Mouse (Mus musculus) embryonic facial prominence, embryonic 12.5 days (tissue): ENCODE data around the gene Svs5. TPM values are rescaled to one million over a fixed set of nuclear protein-coding genes. Genes with fewer than 3 reads are reported as not detected.
"Not testable (repeated sequence)": the region's sequence is repeated elsewhere in the genome, so short reads cannot be mapped to it uniquely, and the experiment has no call there.

Experiments used
- ATAC-seq: fragments of 200-750 bp; cut with Nextera tagmentation; 2 replicates; pipeline ENCODE4 v1.8.0; 2017; ENCODE audit not compliant: insufficient number of reproducible peaks, insufficient read depth, low FRiP score, low TSS enrichment
- H3K27ac ChIP-seq: fragments of 300-500 bp; sonication (generic); 2 replicates; pipeline ENCODE4 v1.5.1; 2016; ENCODE audit warnings: mild to moderate bottlenecking
- H3K27me3 ChIP-seq: fragments of 300-500 bp; sonication (generic); 2 replicates; pipeline ENCODE4 v1.6.1; 2016; ENCODE audit warnings: mild to moderate bottlenecking, moderate library complexity
- H3K36me3 ChIP-seq: fragments of 300-500 bp; sonication (generic); 2 replicates; pipeline ENCODE4 v1.6.1; 2016; ENCODE audit warnings: mild to moderate bottlenecking
- H3K4me1 ChIP-seq: fragments of 300-500 bp; sonication (generic); 2 replicates; pipeline ENCODE4 v1.6.1; 2016
- H3K4me2 ChIP-seq: fragments of 300-500 bp; sonication (generic); replicated peaks from 2 replicates; pipeline ENCODE4 v1.6.1; 2016; ENCODE audit warnings: mild to moderate bottlenecking, moderate library complexity
- H3K4me3 ChIP-seq: fragments of 300-500 bp; sonication (generic); 2 replicates; pipeline ENCODE4 v1.5.1; 2016; ENCODE audit warnings: mild to moderate bottlenecking
- H3K9ac ChIP-seq: fragments of 300-500 bp; sonication (generic); 2 replicates; pipeline ENCODE4 v1.6.1; 2016; ENCODE audit warnings: mild to moderate bottlenecking, moderate library complexity
- H3K9me3 ChIP-seq: fragments of 300-500 bp; sonication (generic); 2 replicates; pipeline ENCODE4 v1.6.1; 2016; ENCODE audit warnings: mild to moderate bottlenecking, moderate library complexity
- WGBS: fragments of 180-500 bp; shearing (Covaris S2); methylation state at CpG from one replicate; pipeline ENCODE4 v1.1.7; 2016; 5-methylcytosine and 5-hydroxymethylcytosine counted together
- polyA plus RNA-seq: library from polyadenylated mRNA; unstranded; fragments of >200 nt; fragmentation: Nextera tagmentation; extraction: Ambion mirVana; gene quantifications from 2 replicates; pipeline ENCODE4 v1.2.1, GENCODE M21; 2016

Gene Svs5
- not detected in 2 replicates for polyA plus RNA-seq

DNA sequence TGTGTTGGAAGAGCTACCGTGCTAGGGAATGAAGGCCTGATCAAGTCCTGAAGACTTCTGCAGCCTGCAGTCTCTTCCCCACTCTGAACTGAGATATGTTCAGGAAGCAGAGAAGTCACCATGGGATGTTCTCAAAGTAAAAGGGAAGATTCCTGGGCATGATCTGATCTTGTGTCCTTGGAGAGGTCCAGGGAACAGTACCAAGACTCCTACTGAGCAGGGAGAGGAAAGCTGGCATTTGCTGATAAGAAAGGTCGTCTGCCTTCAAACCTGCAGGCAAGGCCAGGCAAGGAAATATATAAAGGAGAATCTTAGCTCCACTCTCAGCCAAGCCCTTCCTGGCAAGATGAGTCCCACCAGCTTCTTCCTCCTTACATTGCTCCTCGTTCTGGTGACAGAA lies at the start of gene Svs5:
TSS of gene Svs5 (plus strand) at position 301 of the 400 bp plus-strand sequence.
- not testable (repeated sequence) for H3K9me3 ChIP-seq, H3K4me2 ChIP-seq, H3K4me3 ChIP-seq, H3K27me3 ChIP-seq, H3K9ac ChIP-seq, H3K36me3 ChIP-seq, H3K4me1 ChIP-seq, H3K27ac ChIP-seq, ATAC-seq
- WGBS, result 71% methylated on average over 3 of the region's 3 CpGs

DNA sequence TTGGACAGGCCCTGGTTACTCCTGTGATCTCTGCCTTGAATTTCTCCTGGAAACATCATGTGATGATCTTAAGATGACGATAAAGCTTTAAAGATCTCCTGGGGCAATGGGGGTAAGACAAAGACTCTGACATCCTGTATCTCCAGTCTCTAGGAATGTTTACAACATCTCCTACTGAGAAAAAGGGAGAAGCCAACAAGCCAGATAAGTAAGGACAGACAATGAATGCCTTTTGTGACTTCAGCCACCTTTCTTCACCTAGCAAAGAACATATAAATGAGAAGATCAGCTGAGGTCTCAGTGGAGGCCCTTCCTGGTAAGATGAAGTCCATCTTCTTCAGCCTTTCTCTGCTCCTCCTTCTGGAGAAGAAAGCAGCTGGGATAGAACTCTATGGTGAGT lies 43.6 kb upstream of the Svs5 start, which contains the start of gene Svs3a:
TSS of gene Svs3a (plus strand) at position 301 of the 400 bp plus-strand sequence.
- H3K9ac ChIP-seq, H3K27ac ChIP-seq, H3K4me3 ChIP-seq, H3K27me3 ChIP-seq, H3K9me3 ChIP-seq, H3K4me2 ChIP-seq, H3K4me1 ChIP-seq, H3K36me3 ChIP-seq, ATAC-seq: not testable (repeated sequence)
- 74% methylated on average over 1 of the region's 1 CpGs for WGBS

DNA sequence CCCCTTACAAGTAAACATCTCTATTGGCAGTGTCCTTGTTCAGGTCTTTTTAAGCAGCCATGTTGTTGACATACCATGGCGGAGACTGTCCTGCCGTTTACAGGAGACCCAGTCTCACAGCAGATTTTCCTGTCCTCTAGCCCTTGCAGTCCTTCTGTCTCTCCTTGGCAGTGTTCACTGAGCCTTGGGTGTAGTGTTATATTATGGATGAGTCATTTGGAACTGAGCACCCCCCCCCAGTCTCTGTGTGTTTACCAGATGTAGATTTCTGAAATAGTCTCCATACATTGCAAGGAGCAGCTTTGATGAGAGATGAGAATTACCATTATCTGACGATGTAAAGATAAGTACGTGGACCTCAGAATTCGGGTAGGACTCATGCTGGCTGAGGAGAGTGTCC lies 19.9 kb upstream of the Svs5 start:
- H3K9me3 ChIP-seq, result no peaks in the 10 kb centered on the region
- no peak for ATAC-seq
- no peaks in the 10 kb centered on the region for H3K36me3 ChIP-seq
- no peak overlapping the region for H3K9ac ChIP-seq
- 81% methylated on average over 5 of the region's 5 CpGs for WGBS
- no peaks in the 10 kb centered on the region for H3K4me1 ChIP-seq
- no peak overlapping the region for H3K4me3 ChIP-seq
- no peak overlapping the region for H3K4me2 ChIP-seq
- no peaks in the 10 kb centered on the region for H3K27me3 ChIP-seq
- H3K27ac ChIP-seq, result no peak overlapping the region

DNA sequence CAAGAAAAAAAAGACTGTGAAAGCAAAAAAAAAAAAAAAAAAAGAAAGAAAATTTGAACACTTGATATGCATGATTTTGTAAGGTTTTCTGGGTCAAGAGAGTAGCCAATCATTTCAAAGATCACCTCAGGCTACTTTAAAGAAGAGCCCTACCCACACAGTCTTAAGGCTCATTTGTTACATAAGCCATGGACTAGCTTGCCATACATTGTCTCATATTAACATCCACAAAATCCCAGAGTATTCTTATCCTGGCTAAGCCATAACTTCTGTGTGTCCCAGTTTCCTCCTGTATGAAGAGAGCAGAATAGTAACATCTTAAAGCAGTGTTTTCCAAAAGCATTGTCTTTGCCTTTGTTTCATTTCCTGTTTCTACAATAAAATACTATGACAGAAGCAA lies 17.1 kb upstream of the Svs5 start:
- ATAC-seq, H3K4me2 ChIP-seq, H3K27me3 ChIP-seq, H3K36me3 ChIP-seq, H3K4me1 ChIP-seq, H3K4me3 ChIP-seq, H3K27ac ChIP-seq, H3K9me3 ChIP-seq, H3K9ac ChIP-seq: not testable (repeated sequence)

DNA sequence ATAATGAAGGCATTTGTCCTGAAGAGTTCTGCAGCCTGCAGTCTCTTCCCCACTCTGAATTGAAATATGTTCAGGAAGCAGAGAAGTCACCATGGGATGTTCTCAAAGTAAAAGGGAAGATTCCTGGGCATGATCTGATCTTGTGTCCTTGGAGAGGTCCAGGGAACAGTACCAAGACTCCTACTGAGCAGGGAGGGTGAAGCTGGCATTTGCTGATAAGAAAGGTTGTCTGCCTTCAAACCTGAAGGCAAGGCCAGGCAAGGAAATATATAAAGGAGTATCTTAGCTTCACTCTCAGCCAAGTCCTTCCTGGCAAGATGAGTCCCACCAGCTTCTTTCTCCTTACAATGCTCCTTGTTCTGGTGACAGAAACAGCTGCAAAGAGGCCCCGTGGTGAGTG lies 16.1 kb upstream of the Svs5 start, which contains the start of gene Svs6:
TSS of gene Svs6 (plus strand) at position 301 of the 400 bp plus-strand sequence.
- H3K4me1 ChIP-seq, H3K36me3 ChIP-seq, H3K27me3 ChIP-seq, ATAC-seq, H3K27ac ChIP-seq, H3K4me3 ChIP-seq, H3K9me3 ChIP-seq, H3K4me2 ChIP-seq, H3K9ac ChIP-seq: not testable (repeated sequence)
- WGBS, result 77% methylated on average over 1 of the region's 1 CpGs

DNA sequence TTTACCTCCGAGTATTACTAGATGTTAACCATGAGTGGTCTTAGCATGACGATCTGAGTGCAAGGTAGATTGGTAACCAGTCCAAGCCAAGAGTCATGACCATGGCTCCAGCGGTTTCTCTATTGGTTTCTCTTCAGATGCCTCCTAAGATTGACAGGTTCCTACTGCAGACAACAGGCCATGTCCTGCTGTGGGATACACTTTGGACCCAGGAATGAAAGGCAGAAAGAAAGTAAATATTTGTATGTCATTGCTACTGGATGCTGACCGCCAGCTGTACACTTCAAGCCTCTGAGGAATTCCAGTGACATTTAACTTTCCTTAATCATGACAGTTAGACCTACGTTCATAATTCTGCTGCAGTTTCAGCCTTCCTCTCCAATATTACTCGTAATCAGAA lies 11.6 kb upstream of the Svs5 start:
- Histone ChIP-seq H3K27ac (no peak overlapping the region), H3K9me3 (no peaks in the 10 kb centered on the region), H3K36me3 (no peaks in the 10 kb centered on the region), H3K4me2 (no peak overlapping the region), H3K4me3 (no peak overlapping the region), H3K27me3 (no peaks in the 10 kb centered on the region), H3K9ac (no peak overlapping the region), H3K4me1 (no peaks in the 10 kb centered on the region)
- 85% methylated on average over 6 of the region's 6 CpGs for WGBS
- no peak for ATAC-seq

DNA sequence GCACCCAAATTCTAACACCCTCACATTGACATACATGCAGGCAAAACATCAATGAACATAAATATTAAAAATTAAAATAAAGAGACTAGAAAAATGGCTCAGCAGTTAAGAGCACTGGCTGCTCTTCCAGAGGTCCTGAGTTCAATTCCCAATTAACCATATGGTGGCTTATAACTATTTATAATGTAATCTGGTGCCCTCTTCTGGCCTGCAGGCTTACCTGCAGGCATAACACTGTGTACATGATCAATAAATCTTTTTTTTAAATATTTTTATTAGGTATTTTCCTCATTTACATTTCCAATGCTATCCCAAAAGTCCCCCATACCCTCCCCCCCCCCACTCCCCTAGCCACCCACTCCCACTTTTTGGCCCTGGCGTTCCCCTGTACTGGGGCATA lies 11.2 kb downstream of the Svs5 start:
- not testable (repeated sequence) for H3K9me3 ChIP-seq, H3K9ac ChIP-seq, H3K4me1 ChIP-seq, H3K27me3 ChIP-seq, H3K27ac ChIP-seq, H3K36me3 ChIP-seq, H3K4me3 ChIP-seq, H3K4me2 ChIP-seq, ATAC-seq
- WGBS, result 63% methylated on average over 1 of the region's 1 CpGs

DNA sequence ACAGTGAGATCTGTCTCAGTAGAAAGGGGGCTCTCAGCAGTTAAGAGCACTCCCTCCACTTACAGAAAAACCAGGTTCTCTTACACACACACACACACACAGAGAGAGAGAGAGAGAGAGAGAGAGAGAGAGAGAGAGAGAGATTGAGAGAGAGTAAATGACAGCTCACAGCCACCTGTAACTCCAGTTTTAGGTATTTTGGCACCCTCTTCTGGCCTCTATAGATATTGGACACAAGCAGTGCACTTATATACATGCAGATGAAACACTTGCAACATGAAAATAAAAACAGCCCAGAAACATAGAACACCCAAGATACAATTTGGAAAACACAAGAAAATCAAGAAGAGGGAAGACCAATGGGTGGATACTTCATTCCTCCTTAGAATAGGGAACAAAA lies 15.2 kb downstream of the Svs5 start:
- not testable (repeated sequence) for H3K4me1 ChIP-seq, H3K36me3 ChIP-seq, H3K9ac ChIP-seq, H3K27me3 ChIP-seq, ATAC-seq, H3K27ac ChIP-seq, H3K4me2 ChIP-seq, H3K9me3 ChIP-seq, H3K4me3 ChIP-seq

DNA sequence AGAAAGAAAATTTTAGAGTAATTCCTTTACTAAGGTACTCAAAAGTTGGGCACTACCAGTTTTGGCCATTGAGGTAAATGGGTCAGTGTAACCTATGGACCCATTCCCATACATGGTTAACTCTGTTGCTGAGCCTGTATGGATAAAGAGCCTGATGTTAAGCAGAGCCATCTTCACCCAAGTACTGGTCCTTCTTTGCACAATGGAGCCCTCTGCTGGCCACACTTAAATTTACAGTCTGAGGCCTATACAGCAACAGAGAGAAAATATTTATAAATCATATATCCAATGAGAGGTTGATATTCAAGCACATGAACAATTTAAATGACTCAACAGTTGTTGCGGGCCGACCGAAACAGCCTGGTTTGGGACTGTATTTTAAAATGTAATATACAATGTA lies 16.4 kb downstream of the Svs5 start:
- no peak overlapping the region for H3K27ac ChIP-seq
- H3K4me3 ChIP-seq, result no peak overlapping the region
- no peaks in the 10 kb centered on the region for H3K27me3 ChIP-seq
- WGBS, result 90% methylated on average over 3 of the region's 3 CpGs
- H3K9ac ChIP-seq, result no peak overlapping the region
- no peaks in the 10 kb centered on the region for H3K36me3 ChIP-seq
- no peaks in the 10 kb centered on the region for H3K4me1 ChIP-seq
- ATAC-seq, result no peak
- H3K9me3 ChIP-seq, result no peaks in the 10 kb centered on the region
- no peak overlapping the region for H3K4me2 ChIP-seq

DNA sequence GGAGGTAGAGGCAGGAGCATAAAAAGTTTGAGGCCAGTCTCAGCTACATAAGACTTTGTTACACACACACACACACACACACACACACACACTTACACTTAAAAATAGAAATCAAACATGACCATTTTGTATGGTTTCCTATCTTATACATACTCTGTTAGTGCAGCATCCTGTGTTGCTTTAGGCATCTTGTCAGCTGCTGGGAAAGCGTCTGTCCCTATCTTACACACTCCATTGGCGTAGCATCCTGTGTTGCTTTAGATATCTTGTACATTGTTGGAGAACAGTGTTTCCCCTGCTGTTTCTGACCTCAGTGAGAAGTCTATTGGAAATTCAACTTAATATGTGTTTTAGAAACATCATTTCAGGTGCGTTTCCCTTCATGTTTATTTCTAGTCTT lies 20.2 kb downstream of the Svs5 start:
- Histone ChIP-seq H3K4me2 (no peak overlapping the region), H3K9ac (no peak overlapping the region), H3K4me3 (no peak overlapping the region), H3K9me3 (no peaks in the 10 kb centered on the region), H3K27ac (no peak overlapping the region), H3K4me1 (no peaks in the 10 kb centered on the region), H3K27me3 (no peaks in the 10 kb centered on the region), H3K36me3 (no peaks in the 10 kb centered on the region)
- ATAC-seq, result no peak
- 86% methylated on average over 3 of the region's 3 CpGs for whole genome bisulfite sequencing

DNA sequence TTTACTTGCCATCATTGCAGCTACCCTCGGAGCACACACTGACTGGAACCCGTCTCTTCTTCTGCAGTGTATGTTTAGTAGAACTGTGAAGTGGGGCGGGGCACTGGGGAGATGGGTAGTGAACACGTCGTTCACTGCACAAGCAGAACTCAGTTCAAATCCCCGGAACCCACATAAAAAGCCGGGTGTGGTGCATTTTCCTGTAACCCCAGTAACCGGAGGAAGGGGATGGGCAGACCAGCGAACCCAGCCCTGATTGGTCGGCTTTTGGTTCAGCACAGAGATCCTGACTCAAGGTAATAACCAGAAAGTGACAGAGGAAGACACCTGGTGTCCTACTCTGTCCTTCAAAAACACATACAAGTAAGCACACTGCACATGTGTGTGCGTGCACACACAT lies 20.8 kb downstream of the Svs5 start:
- 89% methylated on average over 11 of the region's 11 CpGs for WGBS
- no peak for ATAC-seq
- no peak overlapping the region for H3K4me2 ChIP-seq

DNA sequence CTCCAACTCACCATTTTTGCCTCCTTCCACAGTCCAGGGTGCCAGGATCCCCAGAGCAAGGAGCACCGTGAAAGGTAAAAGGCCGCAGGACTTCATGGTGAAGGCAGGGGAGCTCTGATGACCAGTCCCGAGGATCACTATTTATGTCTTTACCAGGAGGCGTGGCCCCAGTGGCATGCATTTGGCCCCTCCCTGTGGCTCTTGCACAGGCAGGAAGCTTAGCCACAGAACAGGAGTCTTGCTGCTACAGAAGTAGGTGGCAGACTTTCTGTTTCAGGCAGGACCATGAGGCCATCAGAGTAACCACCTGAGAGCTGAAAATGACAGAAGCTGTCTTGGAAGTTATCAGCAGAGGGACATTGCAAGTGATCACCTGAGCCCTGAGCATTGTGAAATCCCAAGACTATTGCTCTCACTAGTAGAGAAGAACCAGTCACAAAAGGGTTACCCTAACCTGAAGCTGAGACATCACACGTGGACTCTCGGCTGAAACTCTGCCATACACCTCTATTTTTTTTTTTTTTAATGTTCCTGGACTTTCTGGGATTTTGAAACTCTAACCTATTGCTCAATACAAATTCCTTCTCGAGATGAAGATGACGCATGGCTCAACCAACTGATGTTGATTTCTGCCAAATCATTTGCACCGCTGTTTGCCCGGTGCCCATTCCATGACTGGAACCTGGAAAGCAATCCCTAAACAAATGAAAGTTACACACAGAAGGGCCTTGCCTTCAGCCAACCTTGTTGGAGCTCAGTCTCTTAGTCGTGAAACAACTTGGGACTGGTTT lies 23.8 kb downstream of the Svs5 start:
- no peaks in the 10 kb centered on the region for H3K36me3 ChIP-seq
- no peak overlapping the region for H3K9ac ChIP-seq
- no peak for ATAC-seq
- no peak overlapping the region for H3K27ac ChIP-seq
- H3K4me2 ChIP-seq, result no peak overlapping the region
- H3K4me1 ChIP-seq, result no peaks in the 10 kb centered on the region
- H3K9me3 ChIP-seq, result no peaks in the 10 kb centered on the region
- 80% methylated on average over 11 of the region's 11 CpGs for WGBS
- H3K4me3 ChIP-seq, result no peak overlapping the region
- H3K27me3 ChIP-seq, result no peaks in the 10 kb centered on the region

More for the DNA sequence above, 20.8 kb downstream of the Svs5 start:
- H3K27ac ChIP-seq, result no peak overlapping the region
- H3K36me3 ChIP-seq, result no peaks in the 10 kb centered on the region
- no peak overlapping the region for H3K4me3 ChIP-seq
- H3K4me1 ChIP-seq, result no peaks in the 10 kb centered on the region
- no peak overlapping the region for H3K9ac ChIP-seq
- H3K9me3 ChIP-seq, result no peaks in the 10 kb centered on the region
- no peaks in the 10 kb centered on the region for H3K27me3 ChIP-seq
